Mouse (Mus musculus): Measurements from ENCODE around the gene B4galt2. TPM values are rescaled to one million over a fixed set of nuclear protein-coding genes. Genes with fewer than 3 reads are reported as not detected.

B4galt2 gene
- polyA plus RNA-seq, 1 experiment: 4.9 TPM

DNA sequence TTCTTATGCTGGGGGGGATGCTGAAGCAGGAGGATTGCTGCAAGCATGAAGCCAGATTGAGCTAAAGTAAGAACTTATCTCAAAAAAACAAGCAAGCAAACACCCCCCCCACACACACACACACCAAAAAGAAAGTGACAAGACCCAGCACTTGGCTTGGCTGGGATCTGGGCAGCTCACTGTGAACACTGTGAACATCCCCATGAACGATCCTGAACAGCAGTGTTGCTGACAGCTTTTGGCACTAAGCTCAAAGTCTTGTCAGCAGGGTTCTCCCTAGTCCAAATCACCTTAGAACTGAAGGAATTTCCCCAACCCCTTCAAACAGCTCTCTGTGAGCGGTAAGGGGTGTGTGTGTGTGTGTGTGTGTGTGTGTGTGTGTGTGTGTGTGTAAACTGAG is 40.2 kb upstream of the B4galt2 start:
- DNase-seq: no peak
- Histone ChIP-seq H3K27me3 (replicated peaks; ENCODE audit: control insufficient read depth, insufficient read depth, low read length) (no peaks in the 10 kb centered on the region), H3K4me1 (ENCODE audit: control insufficient read depth, insufficient read depth, low read length) (no peaks in the 10 kb centered on the region; the same call in 1 of the 2 replicates), H3K4me3 (ENCODE audit: insufficient read depth, low read depth, low read length) (no peak overlapping the region), H3K36me3 (ENCODE audit: control insufficient read depth, insufficient read depth, low read length) (no peaks in the 10 kb centered on the region), H3K27ac (ENCODE audit: insufficient read depth, low read depth, low read length) (no peak overlapping the region)
- TF ChIP-seq CTCF (conservative IDR thresholded peaks at IDR 0.05; ENCODE audit: insufficient read depth, insufficient read length, low read depth, low read length) (no peak), POLR2A (IDR thresholded peaks at IDR 0.05; ENCODE audit: low read depth, low read length) (no peak)
- 48% methylated on average over 2 of the region's 2 CpGs for WGBS

DNA sequence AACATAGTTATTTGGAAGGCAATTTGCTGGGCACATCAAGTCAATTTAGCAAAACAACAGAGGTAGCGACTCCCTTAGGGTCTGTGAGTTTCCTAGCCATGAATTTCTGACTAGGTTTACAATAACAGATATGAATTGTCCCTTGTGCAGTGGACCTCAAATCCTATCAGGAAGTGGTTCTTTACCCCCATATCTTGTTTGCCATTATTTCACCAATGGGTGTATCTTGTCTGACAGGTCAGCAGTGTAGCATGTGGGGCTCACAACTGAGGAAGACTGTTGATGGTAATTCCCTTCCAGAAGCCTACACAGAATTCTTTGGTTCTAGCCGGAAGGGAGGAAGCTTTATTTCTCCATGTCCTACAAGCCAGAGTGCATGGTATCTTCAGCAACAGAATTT is 38.1 kb upstream of the B4galt2 start:
- no peak for TF ChIP-seq CTCF (conservative IDR thresholded peaks at IDR 0.05; ENCODE audit: insufficient read depth, insufficient read length, low read depth, low read length)
- TF ChIP-seq POLR2A (IDR thresholded peaks at IDR 0.05; ENCODE audit: low read depth, low read length): no peak
- WGBS: 89% methylated on average over 2 of the region's 2 CpGs

DNA sequence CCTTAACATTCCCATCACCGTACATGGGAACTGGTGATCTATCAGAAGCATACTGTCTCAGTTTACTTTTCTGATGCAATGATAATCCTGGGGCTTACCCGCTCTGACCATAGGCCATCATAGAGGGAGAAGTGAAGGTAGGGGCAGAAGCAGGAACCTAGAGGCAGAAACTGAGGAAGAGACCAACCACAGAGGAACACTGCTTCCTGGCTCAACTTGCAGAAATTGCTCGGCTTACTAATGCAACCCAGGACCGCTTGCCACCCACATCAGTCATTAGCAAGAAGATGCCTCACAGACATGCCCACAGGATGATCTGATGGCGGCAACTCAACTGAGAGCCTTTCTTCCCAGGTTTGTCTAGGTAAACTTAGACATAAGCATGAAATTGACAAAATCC is 35.5 kb upstream of the B4galt2 start:
- Histone ChIP-seq H3K4me1 (ENCODE audit: control insufficient read depth, insufficient read depth, low read length) (peaks cover under 1% of the 10 kb centered on the region; the same call in 1 of the 2 replicates), H3K27me3 (replicated peaks; ENCODE audit: control insufficient read depth, insufficient read depth, low read length) (no peaks in the 10 kb centered on the region), H3K36me3 (ENCODE audit: control insufficient read depth, insufficient read depth, low read length) (no peaks in the 10 kb centered on the region), H3K4me3 (ENCODE audit: insufficient read depth, low read depth, low read length) (no peak overlapping the region), H3K27ac (ENCODE audit: insufficient read depth, low read depth, low read length) (no peak overlapping the region)
- DNase-seq: no peak
- WGBS: 88% methylated on average over 5 of the region's 5 CpGs
- TF ChIP-seq POLR2A (IDR thresholded peaks at IDR 0.05; ENCODE audit: low read depth, low read length) (no peak), CTCF (conservative IDR thresholded peaks at IDR 0.05; ENCODE audit: insufficient read depth, insufficient read length, low read depth, low read length) (no peak)

More for the DNA sequence above, 38.1 kb upstream of the B4galt2 start:
- no peaks in the 10 kb centered on the region for H3K27me3 ChIP-seq (replicated peaks; ENCODE audit: control insufficient read depth, insufficient read depth, low read length)
- H3K4me1 ChIP-seq (ENCODE audit: control insufficient read depth, insufficient read depth, low read length): no peaks in the 10 kb centered on the region; the same call in 1 of the 2 replicates
- H3K4me3 ChIP-seq (ENCODE audit: insufficient read depth, low read depth, low read length): no peak overlapping the region
- no peak for DNase-seq
- no peak overlapping the region for H3K27ac ChIP-seq (ENCODE audit: insufficient read depth, low read depth, low read length)
- no peaks in the 10 kb centered on the region for H3K36me3 ChIP-seq (ENCODE audit: control insufficient read depth, insufficient read depth, low read length)

DNA sequence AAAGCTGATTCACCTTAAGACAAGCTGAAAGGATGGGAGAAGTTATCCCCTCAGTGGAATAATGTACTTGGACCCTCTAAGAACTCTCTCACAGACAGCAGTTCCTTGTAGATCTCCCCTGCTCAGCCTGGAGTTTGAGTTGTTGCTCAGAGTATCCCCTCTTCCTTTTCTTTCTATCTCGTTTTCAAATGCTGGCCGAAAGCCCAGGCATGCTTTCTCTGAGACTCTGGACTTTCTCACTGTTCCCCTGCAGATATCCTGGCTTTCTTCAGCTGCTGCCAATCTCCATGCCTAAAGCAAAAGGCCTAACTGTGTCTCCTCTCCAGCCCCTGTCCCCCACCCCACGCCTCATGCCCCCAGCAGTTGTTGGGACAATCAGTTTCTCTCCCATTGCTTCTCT is 35.0 kb upstream of the B4galt2 start:
- TF ChIP-seq CTCF (conservative IDR thresholded peaks at IDR 0.05; ENCODE audit: insufficient read depth, insufficient read length, low read depth, low read length) (no peak), POLR2A (IDR thresholded peaks at IDR 0.05; ENCODE audit: low read depth, low read length) (no peak)
- 32% methylated on average over 3 of the region's 3 CpGs for WGBS
- Histone ChIP-seq H3K27ac (ENCODE audit: insufficient read depth, low read depth, low read length) (no peak overlapping the region), H3K4me1 (ENCODE audit: control insufficient read depth, insufficient read depth, low read length) (peaks cover 5% of the 10 kb centered on the region; the same call in 1 of the 2 replicates), H3K36me3 (ENCODE audit: control insufficient read depth, insufficient read depth, low read length) (no peaks in the 10 kb centered on the region), H3K27me3 (replicated peaks; ENCODE audit: control insufficient read depth, insufficient read depth, low read length) (no peaks in the 10 kb centered on the region), H3K4me3 (ENCODE audit: insufficient read depth, low read depth, low read length) (no peak overlapping the region)
- DNase-seq: peak; percentile 54

DNA sequence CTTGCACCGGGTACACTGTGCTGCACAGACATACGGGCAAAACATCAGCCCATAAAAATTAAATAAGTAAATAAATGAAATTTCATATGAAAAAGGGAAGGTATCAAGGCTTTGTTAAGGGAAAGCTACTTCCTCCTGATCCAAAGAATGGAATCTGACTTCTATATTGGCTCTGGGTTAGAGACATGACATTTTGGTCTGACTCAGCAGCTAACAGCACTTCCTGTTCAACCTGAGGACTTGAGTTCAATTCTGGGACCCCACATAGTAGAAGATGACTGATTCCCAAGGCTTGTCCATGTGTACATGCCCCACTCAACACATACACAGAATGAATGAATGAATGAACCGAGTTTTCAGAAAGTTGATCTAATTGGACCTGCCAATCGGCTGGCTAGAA is 34.6 kb upstream of the B4galt2 start:
- WGBS: 81% methylated on average over 4 of the region's 4 CpGs
- Histone ChIP-seq H3K27me3 (replicated peaks; ENCODE audit: control insufficient read depth, insufficient read depth, low read length) (no peaks in the 10 kb centered on the region), H3K4me1 (ENCODE audit: control insufficient read depth, insufficient read depth, low read length) (peaks cover 5% of the 10 kb centered on the region; the same call in 1 of the 2 replicates), H3K27ac (ENCODE audit: insufficient read depth, low read depth, low read length) (no peak overlapping the region), H3K36me3 (ENCODE audit: control insufficient read depth, insufficient read depth, low read length) (no peaks in the 10 kb centered on the region), H3K4me3 (ENCODE audit: insufficient read depth, low read depth, low read length) (no peak overlapping the region)
- no peak for DNase-seq
- TF ChIP-seq POLR2A (IDR thresholded peaks at IDR 0.05; ENCODE audit: low read depth, low read length) (no peak), CTCF (conservative IDR thresholded peaks at IDR 0.05; ENCODE audit: insufficient read depth, insufficient read length, low read depth, low read length) (no peak)

DNA sequence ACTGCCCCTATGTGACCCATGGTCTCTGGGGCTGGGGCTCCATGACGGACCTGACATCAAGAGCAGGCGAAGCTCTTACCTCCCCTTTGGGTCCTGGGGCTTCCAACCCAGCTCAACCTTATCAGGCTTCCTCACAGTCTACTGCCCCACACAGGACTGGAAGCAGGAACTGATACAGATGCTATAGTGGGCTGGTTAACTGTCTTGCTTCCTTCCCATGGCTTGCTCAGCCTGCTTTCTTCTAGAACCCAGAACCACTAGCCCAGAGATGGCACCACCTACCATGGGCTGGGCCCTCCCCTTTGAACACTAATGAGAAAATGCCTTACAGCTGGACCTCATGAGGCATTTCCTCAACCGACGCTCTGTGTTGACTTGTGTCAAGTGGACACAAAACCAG is 34.1 kb upstream of the B4galt2 start:
- Histone ChIP-seq H3K27ac (ENCODE audit: insufficient read depth, low read depth, low read length) (no peak overlapping the region), H3K4me1 (ENCODE audit: control insufficient read depth, insufficient read depth, low read length) (peaks cover 5% of the 10 kb centered on the region; the same call in 1 of the 2 replicates), H3K36me3 (ENCODE audit: control insufficient read depth, insufficient read depth, low read length) (no peaks in the 10 kb centered on the region), H3K27me3 (replicated peaks; ENCODE audit: control insufficient read depth, insufficient read depth, low read length) (no peaks in the 10 kb centered on the region), H3K4me3 (ENCODE audit: insufficient read depth, low read depth, low read length) (no peak overlapping the region)
- TF ChIP-seq POLR2A (IDR thresholded peaks at IDR 0.05; ENCODE audit: low read depth, low read length) (no peak), CTCF (conservative IDR thresholded peaks at IDR 0.05; ENCODE audit: insufficient read depth, insufficient read length, low read depth, low read length) (no peak)
- DNase-seq: no peak
- 81% methylated on average over 4 of the region's 4 CpGs for WGBS

DNA sequence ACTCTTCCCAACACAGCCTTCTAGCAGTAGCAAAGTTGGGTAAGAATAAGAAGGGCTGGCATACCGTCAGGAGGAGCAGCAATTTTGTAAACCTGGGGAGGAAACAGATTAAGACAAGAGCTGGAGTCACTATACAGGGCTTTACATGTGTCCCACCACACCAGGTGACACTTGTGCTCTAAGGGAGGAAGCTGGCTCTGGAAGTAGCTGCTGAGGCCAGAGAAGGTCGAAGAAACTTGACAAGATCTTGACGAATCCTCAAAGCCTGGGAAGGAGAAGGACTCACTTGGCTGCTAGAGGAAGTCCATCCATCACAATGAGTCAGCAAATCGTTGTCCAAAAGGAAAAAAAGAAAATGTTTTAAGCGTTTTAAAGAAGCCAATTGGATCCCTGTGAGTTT is 33.1 kb upstream of the B4galt2 start:
- Histone ChIP-seq H3K4me3 (ENCODE audit: insufficient read depth, low read depth, low read length) (no peak overlapping the region), H3K36me3 (ENCODE audit: control insufficient read depth, insufficient read depth, low read length) (0 out of 2 replicates have a peak, but pooled peaks cover 2% of the 10 kb centered on the region), H3K27ac (ENCODE audit: insufficient read depth, low read depth, low read length) (no peak overlapping the region), H3K27me3 (replicated peaks; ENCODE audit: control insufficient read depth, insufficient read depth, low read length) (no peaks in the 10 kb centered on the region), H3K4me1 (ENCODE audit: control insufficient read depth, insufficient read depth, low read length) (peaks cover 5% of the 10 kb centered on the region; the same call in 1 of the 2 replicates)
- 49% methylated on average over 5 of the region's 5 CpGs for WGBS
- TF ChIP-seq POLR2A (IDR thresholded peaks at IDR 0.05; ENCODE audit: low read depth, low read length) (no peak), CTCF (conservative IDR thresholded peaks at IDR 0.05; ENCODE audit: insufficient read depth, insufficient read length, low read depth, low read length) (no peak)
- no peak for DNase-seq
